Mouse (Mus musculus): ENCODE results near the gene Tkfc. TPM values are rescaled to one million over a fixed set of nuclear protein-coding genes. Genes with fewer than 3 reads are reported as not detected.

The Tkfc gene
- total RNA-seq, 2 experiments from 2014 or later: 10.3 to 11.1 TPM

- intact Hi-C loops (cut with DNase I): no loop called here
- no peak for DNase-seq
These were observed 66.0 kb downstream of the Tkfc start for GRCm38 (mm10) chr19:10539454-10539853.

Other genes starting within 250 kb of the Tkfc start
- 10 to 100 TPM; 34.3 to 36.2 TPM for gene Syt7, start 216.6 kb downstream of the Tkfc start, total RNA-seq (2021)
- gene Lrrc10b, start 148.2 kb downstream of the Tkfc start, total RNA-seq (2021): 1 to 10 TPM; 2.2 to 7.3 TPM
- gene Ppp1r32, start 122.7 kb downstream of the Tkfc start, total RNA-seq (2021): under 1 TPM; 0.40 to 0.93 TPM
- 10 to 100 TPM; 39.9 to 41.2 TPM for gene Cpsf7, start 80.4 kb downstream of the Tkfc start, total RNA-seq (2021)
- 10 to 100 TPM; 61.9 to 67.1 TPM for gene Sdhaf2, start 79.5 kb downstream of the Tkfc start, total RNA-seq (2021)
- gene Tmem216, start 49.4 kb downstream of the Tkfc start, total RNA-seq (2021): 1 to 10 TPM; 4.5 to 4.9 TPM
- gene Cyb561a3, start 28.5 kb downstream of the Tkfc start, total RNA-seq (2021): 10 to 100 TPM; 11.5 to 11.8 TPM
- 1 to 10 TPM; 4.3 to 4.8 TPM for gene Tmem138, start 28.3 kb downstream of the Tkfc start, total RNA-seq (2021)
- 100 to 1,000 TPM; 216 to 231 TPM for gene Ddb1, start 327 bp downstream of the Tkfc start, total RNA-seq (2021)
- gene Vwce, start 28.6 kb upstream of the Tkfc start, total RNA-seq (2021): under 1 TPM; 0.26 to 0.27 TPM
- not detected for gene Pga5, start 72.4 kb upstream of the Tkfc start, total RNA-seq (2021)
- gene Vps37c, start 83.1 kb upstream of the Tkfc start, total RNA-seq (2021): 10 to 100 TPM; 23.3 to 27.1 TPM
- 1 to 10 TPM in 1 of 2 experiments, under 1 TPM in 1; 0.87 to 1.1 TPM for gene Cd5, start 133.3 kb upstream of the Tkfc start, total RNA-seq (2021)
- under 1 TPM; 0.22 to 0.52 TPM for gene Cd6, start 224.4 kb upstream of the Tkfc start, total RNA-seq (2021)
- 1 to 10 TPM; 2.6 to 3.0 TPM for gene Slc15a3, start 234.1 kb upstream of the Tkfc start, total RNA-seq (2021)